Mouse (Mus musculus) heart, postnatal 36 days (tissue): ENCODE results near the gene Rab13. TPM values are rescaled to one million over a fixed set of nuclear protein-coding genes. Genes with fewer than 3 reads are reported as not detected.

Experiments
- microRNA-seq, 2 experiments: library from miRNA; unstranded; fragments of <30 nt; microRNA quantifications; one replicate each; pipeline ENCODE4 v1.2.0; 2021; ENCODE audit warnings: borderline number of aligned reads in 2 of 2
- total RNA-seq, 2 experiments: library from RNA; stranded (reverse); gene quantifications; 2 replicates each; pipeline ENCODE4 v1.2.3; 2021

The Rab13 gene
- total RNA-seq, 2 experiments from 2014 or later, result 6.8 to 7.5 TPM

Small RNA genes within 50 kb of the gene (microRNA-seq; reads per million reads assigned to microRNA genes)
- gene Mir7012, result 0 reads per million in 2 experiments

Other genes with a start within 250 kb of the Rab13 start
- gene Hax1, start 214.9 kb upstream of the Rab13 start, total RNA-seq, result 10 to 100 TPM; 42.3 to 53.4 TPM
- gene 4933434E20Rik, start 162.1 kb upstream of the Rab13 start, total RNA-seq, result 10 to 100 TPM; 84.0 to 87.6 TPM
- 100 to 1,000 TPM; 101 to 121 TPM for gene Ubap2l, start 161.1 kb upstream of the Rab13 start, total RNA-seq
- gene Tpm3, start 141.0 kb upstream of the Rab13 start, total RNA-seq, result 10 to 100 TPM; 50.9 to 56.1 TPM
- under 1 TPM; 0.11 TPM for gene Nup210l, start 109.6 kb upstream of the Rab13 start, total RNA-seq
- gene Rps27, start within 50 bp of the Rab13 start, total RNA-seq, result 1,000 to 10,000 TPM; 1,069 to 1,145 TPM
- 10 to 100 TPM; 43.8 to 48.9 TPM for gene Jtb, start 17.9 kb downstream of the Rab13 start, total RNA-seq
- gene Creb3l4, start 29.8 kb downstream of the Rab13 start, total RNA-seq, result not detected
- 10 to 100 TPM; 82.5 to 90.4 TPM for gene Slc39a1, start 34.5 kb downstream of the Rab13 start, total RNA-seq
- 10 to 100 TPM; 18.2 to 20.8 TPM for gene Crtc2, start 40.5 kb downstream of the Rab13 start, total RNA-seq
- 10 to 100 TPM; 34.0 to 34.5 TPM for gene Dennd4b, start 51.5 kb downstream of the Rab13 start, total RNA-seq
- gene Gatad2b, start 79.5 kb downstream of the Rab13 start, total RNA-seq, result 10 to 100 TPM; 50.1 to 50.7 TPM
- under 1 TPM; 0.54 to 1.00 TPM for gene Slc27a3, start 176.2 kb downstream of the Rab13 start, total RNA-seq
- gene Ints3, start 219.9 kb downstream of the Rab13 start, total RNA-seq, result 10 to 100 TPM; 23.7 to 27.9 TPM